Mouse (Mus musculus): ENCODE measurements around the gene Ubac2.
A peak's percentile ranks its signal among the peaks of the same experiment; 100 is the strongest.
"Not testable (repeated sequence)": the region's sequence is repeated elsewhere in the genome, so short reads cannot be mapped to it uniquely, and the experiment has no call there.

Gene Ubac2

GRCm38 (mm10) chr14:122052896-122053635 lies 174.6 kb downstream of the Ubac2 start:
- DNase-seq (ENCODE audit: low read depth), result no peak

DNA sequence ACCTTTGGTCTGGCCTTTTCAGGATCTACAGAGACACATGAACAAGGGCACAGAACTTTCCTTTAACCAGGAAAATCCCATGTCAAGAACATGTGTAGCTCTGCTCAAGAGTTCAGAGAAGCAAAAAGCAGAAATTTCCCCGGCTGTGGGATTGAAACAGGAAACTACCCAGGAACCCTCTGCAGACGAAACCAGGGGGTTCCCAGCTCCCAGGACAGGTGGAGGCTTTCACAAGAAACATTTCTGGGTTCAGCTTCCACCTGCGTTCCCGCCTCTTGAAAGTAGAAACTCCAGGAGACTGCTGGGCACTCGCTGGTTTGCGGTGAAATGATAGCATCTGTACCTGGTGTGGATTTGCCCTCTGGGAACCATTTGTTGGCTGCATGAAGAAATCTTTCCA lies 178.5 kb downstream of the Ubac2 start:
- no peak for DNase-seq (ENCODE audit: low read depth)

- no peak for DNase-seq (ENCODE audit: low read depth)
Observed at GRCm38 (mm10) chr14:122057941-122058346, 179.5 kb downstream of the Ubac2 start.

GRCm38 (mm10) chr14:122060642-122061041 lies 182.2 kb downstream of the Ubac2 start:
- DNase-seq (ENCODE audit: low read depth), result peak; percentile 76

DNA sequence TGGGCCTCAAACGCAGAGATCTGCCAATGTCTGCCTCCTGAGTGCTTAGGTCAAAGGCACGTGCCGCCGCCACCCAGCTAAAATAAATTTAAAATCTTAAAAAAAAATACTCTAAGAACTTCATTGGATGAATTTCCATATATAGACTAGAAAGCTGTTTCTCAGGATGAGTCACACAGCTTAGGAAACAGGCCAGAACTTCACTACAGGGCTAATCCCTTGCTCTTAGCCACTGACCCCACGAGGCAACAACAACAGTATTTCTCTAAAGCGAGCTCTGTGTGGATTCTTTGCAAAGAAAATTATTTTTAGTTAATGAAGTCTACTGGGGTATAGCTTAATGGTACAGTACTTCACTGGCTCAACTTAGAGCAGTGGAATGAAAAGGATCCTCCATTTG lies 183.0 kb downstream of the Ubac2 start:
- no peak for DNase-seq (ENCODE audit: low read depth)

- no peak for DNase-seq (ENCODE audit: low read depth)
Observed at GRCm38 (mm10) chr14:122062411-122063090, 184.1 kb downstream of the Ubac2 start.

GRCm38 (mm10) chr14:122063599-122063998 lies 185.2 kb downstream of the Ubac2 start:
- no peak for DNase-seq (ENCODE audit: low read depth)

DNA sequence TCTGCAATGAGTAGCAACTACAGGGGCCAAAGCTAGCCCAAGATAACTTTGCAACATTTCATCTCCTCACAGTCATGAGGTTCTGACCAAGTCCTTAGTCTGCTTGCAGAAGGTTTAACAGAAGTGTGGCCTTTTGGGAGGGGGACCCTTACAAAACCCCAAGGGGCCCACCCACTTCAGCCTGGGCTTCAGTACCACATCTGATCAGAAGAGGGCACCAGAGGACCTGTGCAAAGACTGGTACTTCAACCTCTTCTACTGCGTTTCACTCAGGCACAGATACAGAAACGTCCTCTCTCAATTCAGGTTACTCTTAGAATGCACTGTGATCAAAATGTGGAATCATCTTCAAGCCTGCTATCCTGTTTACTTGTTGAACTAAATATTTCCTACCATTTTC lies 186.1 kb downstream of the Ubac2 start:
- DNase-seq (ENCODE audit: low read depth), result peak; percentile 48

- DNase-seq (ENCODE audit: low read depth), result no peak
Observed at GRCm38 (mm10) chr14:122066243-122066642, 187.8 kb downstream of the Ubac2 start.

DNA sequence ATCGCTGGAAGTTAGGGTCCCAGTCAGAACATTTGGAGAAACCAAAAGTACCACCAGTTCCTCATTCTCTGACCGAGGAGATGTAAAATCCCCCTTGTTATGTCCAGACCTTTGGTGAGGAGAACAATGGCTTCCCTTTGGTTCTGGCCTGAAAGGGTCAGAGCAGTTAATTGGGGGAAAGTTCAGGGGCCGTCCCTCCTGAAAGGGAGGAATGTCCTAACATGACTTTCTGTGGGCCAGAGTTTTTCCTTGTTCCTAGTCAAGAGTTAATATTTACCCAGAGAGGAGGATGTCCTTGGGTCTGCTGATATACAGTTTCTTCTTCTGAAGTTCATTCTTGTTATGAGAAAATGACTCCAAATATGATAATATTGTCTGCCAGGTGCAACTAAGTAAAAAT lies 189.6 kb downstream of the Ubac2 start:
- not testable (repeated sequence) for DNase-seq (ENCODE audit: low read depth)

GRCm38 (mm10) chr14:122068801-122069695 lies 190.6 kb downstream of the Ubac2 start:
- DNase-seq (ENCODE audit: low read depth), result peak; percentile 13

DNA sequence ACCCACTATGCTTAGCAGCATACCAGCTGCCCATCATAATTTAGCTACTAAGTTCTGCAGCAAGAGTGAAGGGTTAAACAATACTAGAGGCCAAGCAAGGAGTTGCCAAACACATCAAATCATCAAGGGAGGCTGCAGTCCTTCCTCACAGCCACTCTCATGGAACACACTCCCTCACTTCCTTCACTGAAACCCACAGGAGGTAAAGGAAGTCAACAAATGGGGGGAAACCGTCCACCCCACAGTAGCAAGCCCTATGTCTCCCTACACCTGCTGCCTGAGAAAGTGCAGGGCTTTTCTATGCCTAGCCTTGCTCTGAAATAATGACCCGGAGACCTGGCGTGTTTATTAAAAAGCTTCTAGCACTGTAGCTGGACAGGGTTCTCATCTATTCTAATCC lies 191.5 kb downstream of the Ubac2 start:
- no peak for DNase-seq (ENCODE audit: low read depth)
